Mouse (Mus musculus) kidney, postnatal 0 days (tissue): ENCODE data around the gene Stxbp1. TPM values are rescaled to one million over a fixed set of nuclear protein-coding genes. Genes with fewer than 3 reads are reported as not detected.

Experiments used
- ATAC-seq: fragments of 200-750 bp; cut with Nextera tagmentation; replicated peaks from 2 replicates; pipeline ENCODE4 v1.8.0; 2017; ENCODE audit warnings: low read depth, moderate number of reproducible peaks, moderate TSS enrichment, moderate library complexity; ENCODE audit not compliant: low FRiP score
- DNase-seq: peaks from one replicate; pipeline ENCODE4 v3.0.0-alpha.2; 2016; ENCODE audit warnings: low spot score
- H3K27ac ChIP-seq: fragments of 300-500 bp; sonication (generic); 2 replicates; pipeline ENCODE4 v1.5.1; 2014; ENCODE audit warnings: mild to moderate bottlenecking
- H3K27me3 ChIP-seq: fragments of 300-500 bp; sonication (generic); 2 replicates; pipeline ENCODE4 v1.6.1; 2014; ENCODE audit warnings: low read length, mixed read lengths; ENCODE audit not compliant: insufficient read depth
- H3K36me3 ChIP-seq: fragments of 300-500 bp; sonication (generic); 2 replicates; pipeline ENCODE4 v1.6.1; 2014; ENCODE audit warnings: low read length, mixed read lengths; ENCODE audit not compliant: insufficient read depth
- H3K4me1 ChIP-seq: fragments of 300-500 bp; sonication (generic); replicated peaks from 2 replicates; pipeline ENCODE4 v1.6.1; 2014; ENCODE audit warnings: antibody characterized with exemption, low read length, mixed read lengths; ENCODE audit not compliant: insufficient read depth
- H3K4me2 ChIP-seq: fragments of 300-500 bp; sonication (generic); 2 replicates; pipeline ENCODE4 v1.6.1; 2014; ENCODE audit warnings: mild to moderate bottlenecking, low read length, moderate library complexity, mixed read lengths
- H3K4me3 ChIP-seq: fragments of 300-500 bp; sonication (generic); replicated peaks from 2 replicates; pipeline ENCODE4 v1.5.1; 2014; ENCODE audit warnings: low read depth, low read length
- H3K9ac ChIP-seq: fragments of 300-500 bp; sonication (generic); 2 replicates; pipeline ENCODE4 v1.6.1; 2014; ENCODE audit warnings: low read depth, low read length
- H3K9me3 ChIP-seq: fragments of 300-500 bp; sonication (generic); replicated peaks from 2 replicates; pipeline ENCODE4 v1.6.1; 2016; ENCODE audit warnings: low read length, inconsistent platforms, mixed read lengths
- CTCF ChIP-seq: IDR thresholded peaks from 2 replicates; pipeline ENCODE4 v1.5.1; 2016; ENCODE audit warnings: antibody characterized with exemption, low read depth, mild to moderate bottlenecking, moderate library complexity
- WGBS: fragments of 180-500 bp; shearing (Covaris S2); extraction: QIAGEN DNeasy Blood & Tissue Kit; methylation state at CpG from one replicate; pipeline ENCODE4 v1.1.7; 2014; 5-methylcytosine and 5-hydroxymethylcytosine counted together
- polyA plus RNA-seq: library from polyadenylated mRNA; unstranded; fragments of >200 nt; fragmentation: Nextera tagmentation; extraction: Ambion mirVana; gene quantifications from 2 replicates; pipeline ENCODE4 v1.2.1, GENCODE M21; 2015

The Stxbp1 gene
- polyA plus RNA-seq, 1 experiment from 2014 or later: 14.3 TPM

GRCm38 (mm10) chr2:32846101-32846804 lies 792 bp downstream of the Stxbp1 start:
- peak; percentile 77 for DNase-seq
- peak; percentile 15; the same call in 1 of the 2 replicates for TF ChIP-seq CTCF
- WGBS: under 1% methylated on average over 33 of the region's 33 CpGs
- H3K27me3 ChIP-seq: no peaks in the 10 kb centered on the region
- peak overlapping the region; percentile 78 for H3K4me2 ChIP-seq
- no peaks in the 10 kb centered on the region for H3K4me1 ChIP-seq
- peak overlapping the region; percentile 70 for H3K4me3 ChIP-seq
- H3K36me3 ChIP-seq: no peaks in the 10 kb centered on the region
- peak overlapping the region; percentile 75 for H3K9ac ChIP-seq
- peak overlapping the region; percentile 85 for H3K27ac ChIP-seq
- H3K9me3 ChIP-seq: no peaks in the 10 kb centered on the region
- peak; percentile 38; the same call in 1 of the 2 replicates for ATAC-seq

- Histone ChIP-seq H3K4me2 (peak overlapping the region; percentile 78), H3K27me3 (no peaks in the 10 kb centered on the region), H3K36me3 (no peaks in the 10 kb centered on the region), H3K9ac (peak overlapping the region; percentile 75), H3K9me3 (no peaks in the 10 kb centered on the region), H3K27ac (peak overlapping the region; percentile 85), H3K4me1 (no peaks in the 10 kb centered on the region), H3K4me3 (peak overlapping the region; percentile 70)
- ATAC-seq (no peak), DNase-seq (no peak)
- WGBS: 4% methylated on average over 12 of the region's 12 CpGs
- TF ChIP-seq CTCF: no peak
Observed at GRCm38 (mm10) chr2:32845572-32846100, 1.4 kb downstream of the Stxbp1 start.

DNA sequence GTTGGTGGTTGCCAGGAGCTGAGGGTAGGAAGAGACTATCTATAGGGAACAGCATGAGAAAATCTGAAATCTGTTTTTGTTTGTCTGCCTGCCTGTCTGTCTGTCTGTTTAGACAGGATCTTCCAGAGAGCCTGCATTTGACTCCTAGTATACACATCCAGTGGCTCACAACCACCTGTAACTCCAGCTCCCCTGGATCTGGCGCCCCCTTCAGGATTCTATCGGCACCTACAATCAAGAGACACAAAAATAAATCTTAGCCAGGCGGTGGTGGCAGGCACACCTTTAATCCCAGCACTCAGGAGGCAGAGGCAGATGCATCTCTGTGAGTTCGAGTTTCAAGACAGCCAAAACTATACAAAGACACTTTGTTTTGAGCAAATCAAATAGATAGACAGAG lies 4.5 kb downstream of the Stxbp1 start:
- peak; percentile 61 for TF ChIP-seq CTCF
- no peak for ATAC-seq
- H3K4me3 ChIP-seq: no peak overlapping the region
- no peaks in the 10 kb centered on the region for H3K9me3 ChIP-seq
- no peak overlapping the region for H3K9ac ChIP-seq
- DNase-seq: no peak
- H3K4me2 ChIP-seq: no peak overlapping the region
- 42% methylated on average over 4 of the region's 4 CpGs for WGBS
- H3K36me3 ChIP-seq: no peaks in the 10 kb centered on the region
- no peaks in the 10 kb centered on the region for H3K27me3 ChIP-seq
- H3K4me1 ChIP-seq: no peaks in the 10 kb centered on the region
- no peak overlapping the region for H3K27ac ChIP-seq

DNA sequence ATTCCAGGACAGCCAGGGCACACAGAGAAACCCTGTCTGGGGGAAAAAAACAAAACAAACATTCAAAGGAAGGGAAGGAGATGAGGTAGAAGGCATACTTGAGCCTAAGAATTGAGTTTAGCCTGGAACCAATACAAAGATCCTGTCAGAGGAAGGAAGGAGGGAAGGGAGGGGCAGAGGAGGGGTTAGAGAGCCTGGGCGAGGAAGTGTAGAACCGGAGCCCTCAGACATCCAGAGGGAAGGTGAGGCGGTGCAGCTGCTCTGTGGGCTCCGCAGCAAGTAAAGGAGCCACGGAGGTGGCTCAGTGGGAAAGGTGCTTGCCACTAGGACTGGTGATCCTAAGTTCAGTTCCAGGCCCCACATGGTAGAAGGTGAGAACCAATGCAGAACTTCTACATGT lies 5.9 kb downstream of the Stxbp1 start:
- no peak overlapping the region for H3K27ac ChIP-seq
- H3K4me1 ChIP-seq: no peaks in the 10 kb centered on the region
- DNase-seq: no peak
- WGBS: 31% methylated on average over 5 of the region's 5 CpGs
- H3K36me3 ChIP-seq: no peaks in the 10 kb centered on the region
- H3K27me3 ChIP-seq: no peaks in the 10 kb centered on the region
- no peak for ATAC-seq
- H3K4me2 ChIP-seq: no peak overlapping the region
- TF ChIP-seq CTCF: no peak
- no peaks in the 10 kb centered on the region for H3K9me3 ChIP-seq
- H3K9ac ChIP-seq: no peak overlapping the region
- H3K4me3 ChIP-seq: no peak overlapping the region

DNA sequence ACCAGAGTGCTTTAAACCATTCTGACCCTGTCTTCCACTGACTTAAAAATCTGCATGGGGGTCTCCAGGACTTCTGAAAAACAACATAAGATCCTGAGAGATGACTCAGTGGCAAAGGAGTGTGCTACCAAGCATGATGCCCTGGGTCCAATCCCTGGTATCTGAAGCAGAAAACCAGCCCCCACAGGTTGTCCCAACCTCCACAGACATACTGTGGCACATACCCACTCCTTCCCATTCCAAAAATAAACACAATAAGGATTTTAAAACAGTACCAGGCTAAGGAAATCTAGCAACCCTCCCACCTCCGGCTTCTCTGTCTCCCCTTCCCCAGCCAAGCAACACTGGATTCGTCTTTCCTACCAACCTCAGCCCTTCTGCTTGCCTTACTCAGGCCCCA lies 7.8 kb downstream of the Stxbp1 start:
- no peak for DNase-seq
- no peak overlapping the region for H3K9ac ChIP-seq
- no peak overlapping the region for H3K27ac ChIP-seq
- ATAC-seq: no peak
- H3K27me3 ChIP-seq: no peaks in the 10 kb centered on the region
- WGBS: 67% methylated on average over 2 of the region's 2 CpGs
- peaks cover 5% of the 10 kb centered on the region; the same call in 1 of the 2 replicates for H3K4me1 ChIP-seq
- no peaks in the 10 kb centered on the region for H3K9me3 ChIP-seq
- no peak overlapping the region for H3K4me2 ChIP-seq
- no peaks in the 10 kb centered on the region for H3K36me3 ChIP-seq
- no peak overlapping the region for H3K4me3 ChIP-seq
- no peak for TF ChIP-seq CTCF

GRCm38 (mm10) chr2:32838147-32838884 lies 8.7 kb downstream of the Stxbp1 start:
- Histone ChIP-seq H3K36me3 (no peaks in the 10 kb centered on the region), H3K27me3 (no peaks in the 10 kb centered on the region), H3K4me3 (no peak overlapping the region), H3K27ac (no peak overlapping the region), H3K4me2 (no peak overlapping the region), H3K4me1 (peaks cover 5% of the 10 kb centered on the region; the same call in 1 of the 2 replicates), H3K9ac (no peak overlapping the region), H3K9me3 (no peaks in the 10 kb centered on the region)
- 58% methylated on average over 9 of the region's 9 CpGs for WGBS
- ATAC-seq: no peak
- no peak for TF ChIP-seq CTCF
- no peak for DNase-seq
